Mouse (Mus musculus) cerebellum, adult 11 months (tissue): ENCODE measurements around the gene Pcp4.

Experiments used
- DNase-seq: peaks from one replicate; pipeline ENCODE4 v3.0.0; 2022

Pcp4 gene

DNA sequence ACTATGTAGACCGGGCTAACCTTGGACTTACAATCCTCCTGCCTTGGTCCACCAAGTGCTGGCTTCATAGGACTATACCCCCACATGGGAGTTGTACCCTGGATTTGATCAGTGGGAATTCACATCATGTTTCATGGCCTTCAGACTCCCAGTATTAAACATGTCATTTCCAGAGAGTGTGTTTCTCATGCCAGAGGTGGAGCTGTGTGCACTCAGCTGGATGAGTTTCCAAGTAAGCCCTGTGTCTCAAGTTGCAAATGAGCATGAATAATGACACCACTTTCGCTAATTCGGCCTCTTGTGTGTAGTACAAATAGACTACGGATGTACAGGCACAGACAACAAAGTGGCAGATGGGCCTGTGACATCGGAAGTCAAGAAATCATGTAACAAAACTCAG, 20.6 kb downstream of the Pcp4 start:
- DNase-seq = no peak

DNA sequence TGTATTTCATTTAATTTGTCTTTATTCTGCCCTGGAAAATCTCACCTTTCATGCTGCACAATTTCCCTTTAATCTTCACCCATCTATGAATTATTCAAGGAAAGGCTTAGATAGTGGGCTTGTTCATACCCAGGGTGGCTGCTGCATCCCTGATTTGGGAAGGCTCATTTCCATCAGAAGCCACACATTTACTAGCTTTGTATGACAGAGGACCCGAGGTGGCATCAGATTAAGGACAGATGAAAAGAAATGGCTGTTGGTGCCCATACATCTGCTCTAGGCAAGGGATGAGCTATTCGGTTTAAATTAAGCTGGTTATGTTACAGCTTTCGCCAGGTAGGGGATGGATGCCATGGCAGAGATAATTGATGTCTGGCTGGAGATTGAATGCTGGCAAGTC, 24.1 kb downstream of the Pcp4 start:
- no peak for DNase-seq

DNA sequence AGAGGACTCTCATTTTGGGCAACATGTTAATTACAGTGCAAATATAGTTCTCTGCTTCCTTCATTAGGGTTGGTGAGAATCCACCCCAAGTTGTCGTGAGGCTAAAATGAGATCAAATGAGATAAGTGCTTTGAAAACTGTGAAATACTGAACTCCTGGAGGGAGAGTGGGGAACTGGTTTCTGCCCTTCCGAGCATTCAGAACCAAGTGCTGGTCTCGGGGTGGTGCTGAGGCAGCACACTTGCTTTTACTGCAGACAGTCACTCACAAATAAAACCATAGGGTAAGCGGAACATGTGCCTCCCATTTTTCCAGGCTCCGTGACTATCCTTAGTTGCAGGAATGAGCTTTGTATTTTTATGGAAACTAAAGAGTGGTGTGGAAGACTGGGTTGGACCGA, 26.7 kb downstream of the Pcp4 start:
- DNase-seq = no peak

DNA sequence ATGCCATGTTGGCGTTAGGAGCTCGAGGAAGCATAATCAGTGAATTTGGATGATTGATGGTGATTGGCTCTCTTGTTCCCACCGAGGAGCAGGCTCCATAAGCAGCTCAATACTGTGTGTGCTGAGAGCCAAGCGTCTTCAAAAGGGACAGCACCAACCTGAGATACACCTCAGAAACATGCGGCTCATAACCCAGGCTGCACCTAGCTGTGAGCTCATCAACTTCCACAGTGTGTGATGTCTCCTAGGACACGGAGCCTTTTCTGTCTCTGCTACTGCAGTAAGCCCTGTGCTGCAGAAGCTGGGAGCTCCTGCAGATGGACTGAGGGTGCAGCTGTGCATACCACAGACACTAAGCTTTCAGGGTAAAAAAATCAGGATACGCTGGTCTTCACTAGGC, 31.5 kb downstream of the Pcp4 start:
- no peak for DNase-seq

DNA sequence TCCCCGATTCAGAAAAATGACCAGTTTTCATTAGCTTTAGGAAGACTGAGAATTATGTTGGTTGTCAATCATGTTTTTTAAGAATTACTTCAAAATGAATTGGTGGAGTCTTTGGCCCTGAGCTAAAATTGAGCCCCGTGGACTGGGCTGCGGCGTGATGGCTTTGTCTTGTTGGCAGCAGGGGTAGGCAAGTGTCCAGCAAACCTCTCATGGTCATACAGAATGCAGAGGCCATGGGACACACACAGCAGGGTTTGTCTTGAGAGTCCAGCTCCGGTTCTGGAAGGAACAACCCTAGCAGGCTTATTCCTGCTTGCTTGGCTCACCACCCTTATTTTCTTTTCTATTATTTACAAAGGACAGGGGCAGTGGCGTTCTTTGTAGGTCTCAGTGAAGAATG, 33.8 kb downstream of the Pcp4 start:
- no peak for DNase-seq

DNA sequence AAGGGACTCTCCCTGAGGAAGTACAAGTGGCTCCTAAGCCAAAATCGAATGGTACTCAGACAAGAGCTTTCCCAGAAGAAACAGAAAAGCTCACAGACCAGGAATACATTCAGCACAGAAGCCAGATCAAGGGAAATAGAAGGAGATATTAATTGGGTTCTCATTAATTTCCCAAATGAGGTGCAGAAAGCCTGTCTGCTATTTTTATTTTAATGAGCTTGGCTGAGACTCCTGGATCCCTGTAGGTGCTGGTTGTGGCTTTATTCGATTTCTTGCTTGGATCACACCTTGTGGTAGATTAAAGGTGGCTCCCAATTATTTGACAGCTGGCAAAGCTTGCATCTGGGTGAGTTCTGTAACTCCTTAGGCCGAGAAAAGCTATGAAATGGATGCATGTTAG, 35.2 kb downstream of the Pcp4 start:
- DNase-seq = no peak

DNA sequence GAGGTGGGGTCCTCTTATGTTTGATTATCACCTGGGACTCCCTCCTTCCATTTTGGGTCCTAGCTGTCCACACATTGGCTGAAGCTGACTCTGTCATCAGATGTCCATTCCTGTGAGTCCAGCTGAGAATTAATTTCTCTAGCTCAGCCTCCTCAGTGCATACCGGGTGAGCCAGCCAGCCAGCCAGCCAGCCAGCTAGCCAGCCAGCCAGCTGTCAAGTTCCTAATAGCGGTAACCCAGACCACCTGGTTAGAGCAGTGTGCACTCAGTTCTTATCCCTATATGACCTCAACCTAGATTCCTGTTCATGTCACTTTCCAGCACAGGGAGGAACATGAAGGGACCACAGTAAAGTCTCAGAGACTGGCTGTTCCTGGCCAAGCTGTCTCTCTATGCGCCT, 47.1 kb downstream of the Pcp4 start:
- no peak for DNase-seq

DNA sequence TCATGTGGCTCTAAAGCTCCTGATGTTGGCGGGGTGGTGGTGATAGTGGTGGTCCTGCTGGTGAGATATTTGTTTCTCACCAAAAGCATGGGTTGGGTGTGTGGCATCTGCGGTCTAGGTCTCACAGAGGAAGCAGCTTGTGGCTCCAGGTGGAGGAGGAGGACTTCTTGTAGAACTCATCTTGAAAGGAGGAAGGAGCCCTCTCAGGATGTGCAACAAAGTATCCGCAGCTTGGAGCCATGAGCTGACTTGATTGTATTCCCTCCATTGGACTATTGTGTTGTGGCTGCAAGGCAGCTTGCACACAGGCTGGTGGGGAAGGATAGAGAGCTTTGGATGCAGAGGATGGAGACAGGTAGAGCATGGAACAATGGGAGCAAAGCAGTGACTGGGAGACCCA, 60.1 kb downstream of the Pcp4 start:
- DNase-seq = no peak

DNA sequence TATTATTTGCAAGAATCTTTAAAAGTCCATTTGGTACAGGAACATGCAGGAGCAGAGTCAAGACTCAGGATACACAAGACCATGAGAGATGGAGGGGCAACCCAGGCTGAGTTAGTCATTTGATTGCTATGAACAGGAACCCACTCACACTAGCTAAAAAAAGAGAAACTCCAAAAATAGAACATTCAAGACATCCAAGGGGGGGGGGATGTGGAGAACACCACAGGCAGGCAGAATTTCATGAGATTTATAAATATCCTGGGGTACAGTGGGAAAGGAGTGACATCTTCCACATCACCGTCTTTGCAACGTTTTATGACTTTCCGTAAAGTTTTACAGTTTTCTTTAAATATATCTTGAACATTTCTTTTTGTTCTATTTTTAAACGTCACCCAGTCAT, 61.1 kb downstream of the Pcp4 start:
- DNase-seq = no peak

DNA sequence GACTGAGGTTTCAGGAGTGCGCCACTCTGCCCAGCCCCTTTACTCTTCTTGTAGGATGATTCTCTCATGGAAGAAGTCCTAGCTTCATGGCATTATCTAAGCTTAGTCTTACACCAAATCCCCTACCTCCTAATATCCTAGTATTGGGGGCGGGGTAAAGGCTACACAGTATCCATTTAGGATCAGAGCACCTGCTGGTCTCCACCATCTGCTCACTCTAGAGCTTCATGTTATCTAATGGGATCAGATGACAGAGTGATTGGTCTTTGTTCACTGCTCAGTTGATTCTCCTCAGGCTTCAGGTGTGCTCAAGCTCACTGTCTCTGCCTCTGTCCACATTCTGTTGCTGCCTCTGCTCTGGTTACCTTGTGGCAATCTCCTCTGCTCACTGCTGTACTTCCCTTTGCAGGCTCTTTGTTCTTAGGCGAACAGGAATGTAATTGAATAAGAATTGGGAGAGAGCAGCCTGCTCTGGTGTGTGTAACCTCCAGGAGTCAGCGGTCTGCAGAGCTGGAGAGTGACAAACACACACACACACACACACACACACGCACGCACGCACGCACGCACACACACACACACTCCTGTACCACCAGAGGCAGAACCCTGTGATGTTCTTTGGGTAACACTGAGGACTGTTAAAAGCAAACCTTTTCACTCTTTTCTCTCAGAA, 62.6 kb downstream of the Pcp4 start:
- no peak for DNase-seq

DNA sequence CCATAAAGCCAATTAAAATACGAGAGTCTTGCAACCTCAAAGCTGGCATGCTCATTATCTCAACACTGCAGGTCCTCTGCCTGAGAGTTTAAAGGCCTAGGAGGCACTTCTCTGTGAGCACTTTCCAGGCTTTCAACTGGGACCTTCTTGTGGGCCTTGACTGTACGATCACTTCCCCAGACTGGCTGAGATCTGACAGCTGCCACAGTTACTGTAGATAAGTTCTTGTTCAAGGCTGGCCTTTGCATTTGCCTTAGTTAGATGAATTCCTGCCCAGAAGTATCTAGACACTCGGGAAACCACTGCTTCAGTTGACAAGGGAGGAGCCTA, 63.1 kb downstream of the Pcp4 start:
- DNase-seq = no peak

DNA sequence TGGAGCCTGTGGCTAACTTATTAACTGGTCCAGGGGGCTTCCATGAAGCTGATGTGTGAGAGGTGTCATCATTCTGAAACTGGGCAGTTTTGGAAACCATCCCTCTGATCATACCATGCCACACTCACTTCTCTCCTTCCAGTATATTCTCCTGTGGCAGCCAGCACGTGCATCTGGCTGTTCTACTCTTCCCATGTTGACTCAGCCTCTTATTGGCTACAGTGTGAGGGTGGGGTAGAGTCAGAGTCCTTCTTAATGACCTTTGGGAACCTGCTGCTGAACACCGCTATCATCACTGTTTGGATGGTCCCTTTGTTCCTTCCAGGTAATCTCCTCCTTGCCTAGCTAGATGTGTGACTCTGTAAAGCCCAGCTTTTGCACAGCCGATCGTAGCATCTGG, 63.6 kb downstream of the Pcp4 start:
- DNase-seq = no peak

DNA sequence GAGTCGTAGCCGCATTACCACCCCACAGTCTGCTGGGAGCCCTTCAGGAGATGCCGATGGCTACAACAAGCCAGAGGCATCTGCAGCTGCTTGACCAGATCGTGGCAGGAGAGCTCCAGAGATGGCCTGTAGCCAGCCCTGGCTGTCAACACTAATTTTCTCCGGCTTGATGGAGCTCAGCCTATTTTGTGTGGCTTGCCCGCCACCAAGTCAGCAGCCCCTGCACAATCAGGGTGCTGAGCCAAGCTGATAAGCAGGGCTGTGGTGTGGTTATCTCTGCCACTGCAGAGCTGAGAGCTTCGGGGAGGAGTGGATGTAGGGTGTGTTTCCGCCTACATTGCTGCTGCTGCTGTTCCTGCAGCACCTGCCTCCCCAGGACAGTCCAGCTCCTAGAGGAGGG, 66.3 kb downstream of the Pcp4 start:
- DNase-seq = no peak

DNA sequence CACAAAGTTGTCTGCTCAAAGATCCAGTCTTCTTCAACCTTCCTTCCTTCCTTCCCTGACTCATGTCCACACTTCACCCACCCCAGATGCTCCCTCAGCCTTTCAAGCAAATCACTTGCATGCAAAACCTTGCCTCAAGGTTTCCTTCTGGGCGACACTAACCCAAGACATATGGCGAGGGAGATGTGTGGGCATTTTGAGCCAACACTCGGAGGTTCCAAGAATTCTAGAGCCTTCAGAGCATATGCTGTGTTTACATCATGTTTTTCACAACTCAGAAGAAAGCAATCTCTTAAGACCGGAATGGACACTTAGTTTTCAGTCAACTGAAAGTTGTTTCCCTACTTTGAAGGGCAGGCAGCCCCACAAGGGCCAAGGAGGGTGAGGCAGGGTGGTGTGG, 67.9 kb downstream of the Pcp4 start:
- DNase-seq = no peak

DNA sequence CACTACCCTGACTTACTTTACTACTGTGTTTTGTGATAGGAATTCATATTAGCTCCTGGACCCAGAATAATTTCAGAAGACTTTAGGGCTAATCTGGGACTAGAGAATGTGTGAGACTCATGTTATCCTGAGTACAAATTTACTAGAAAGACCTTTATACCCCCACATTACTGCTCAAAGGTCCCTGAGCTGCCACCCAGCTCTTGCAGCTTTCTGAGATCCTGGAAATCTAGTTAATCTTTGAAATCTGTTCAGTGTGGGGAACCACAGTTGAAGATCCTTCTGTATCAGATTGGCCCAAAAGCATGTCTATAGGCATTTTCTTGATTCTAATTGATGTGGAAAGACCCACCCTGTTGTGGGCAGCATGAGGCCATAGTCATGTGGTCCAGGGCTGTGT, 69.0 kb downstream of the Pcp4 start:
- DNase-seq = no peak

DNA sequence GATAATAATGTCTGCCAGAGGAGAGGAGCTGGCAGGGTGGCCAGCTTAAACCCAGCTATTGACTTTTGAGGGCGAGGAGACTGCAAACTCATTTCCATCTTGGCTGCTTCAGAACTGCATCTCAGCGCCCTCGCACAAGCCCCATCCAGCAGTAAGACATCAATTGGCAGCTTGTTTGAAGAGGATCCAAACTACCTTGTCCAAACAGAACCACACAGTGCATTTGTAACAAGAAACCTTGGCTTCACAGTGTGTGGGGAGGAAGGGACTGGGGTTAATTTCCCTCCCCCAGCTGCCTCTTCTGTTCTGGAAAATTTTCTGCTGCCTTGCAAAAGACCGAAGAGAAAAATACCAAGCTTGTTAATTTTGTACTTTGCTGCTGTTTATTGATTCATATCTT, 71.7 kb downstream of the Pcp4 start:
- no peak for DNase-seq

DNA sequence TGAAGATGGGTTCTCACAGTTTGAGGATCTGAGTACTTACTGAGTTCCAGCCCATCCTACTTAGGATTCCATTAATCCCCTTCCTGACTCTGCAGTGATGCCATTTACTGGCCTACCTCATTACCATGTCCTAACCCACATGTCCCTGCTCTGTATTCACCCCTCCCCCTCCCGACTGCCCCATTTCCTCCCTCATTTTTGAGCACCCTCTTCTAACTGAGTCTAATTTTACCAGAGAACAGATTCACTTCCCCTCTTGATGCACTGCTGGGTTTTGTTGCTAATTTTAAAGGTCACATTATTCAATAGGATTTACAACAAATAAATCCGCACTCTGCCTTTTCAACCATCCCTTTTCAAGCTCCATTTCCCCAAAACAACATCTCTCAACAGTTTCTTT, 73.7 kb downstream of the Pcp4 start:
- DNase-seq = no peak

DNA sequence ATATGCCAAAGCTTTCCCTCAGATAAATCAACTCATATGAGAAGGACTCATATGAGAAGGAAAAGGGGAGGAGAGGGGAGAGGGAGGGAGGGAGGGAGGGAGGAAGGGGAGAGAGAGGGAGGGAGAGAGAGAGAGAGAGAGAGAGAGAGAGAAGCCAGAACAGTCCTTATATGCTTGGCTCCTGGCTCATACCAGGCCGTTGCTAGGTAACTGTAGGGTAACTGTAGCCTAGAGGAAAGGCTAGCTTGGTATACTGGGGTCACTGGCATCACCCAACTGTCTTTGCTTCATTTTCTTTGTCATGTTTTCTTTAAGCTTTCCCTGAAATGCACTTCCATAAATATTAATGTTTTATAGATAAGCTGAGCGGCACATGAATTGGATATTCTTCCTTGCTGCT, 85.3 kb downstream of the Pcp4 start:
- DNase-seq = no peak

DNA sequence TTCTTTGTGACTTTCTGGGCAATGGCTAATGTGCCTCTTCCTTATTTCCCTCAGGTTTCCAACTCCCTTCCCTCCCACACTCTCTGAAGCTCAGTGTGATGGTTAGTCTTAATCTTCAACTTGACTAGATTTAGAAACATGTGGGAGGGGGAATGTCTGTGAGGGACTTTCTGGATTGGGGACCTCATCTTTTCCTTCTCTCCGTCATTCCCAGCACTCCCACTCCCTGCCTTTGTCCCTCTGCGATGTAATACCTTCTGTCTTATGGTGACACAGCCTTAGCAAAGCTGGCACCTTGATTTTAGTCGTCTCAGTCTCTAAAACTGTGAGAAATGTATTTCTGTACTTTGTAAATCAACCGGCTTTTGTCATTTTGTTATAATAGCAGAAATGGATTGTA, 88.0 kb downstream of the Pcp4 start:
- no peak for DNase-seq

DNA sequence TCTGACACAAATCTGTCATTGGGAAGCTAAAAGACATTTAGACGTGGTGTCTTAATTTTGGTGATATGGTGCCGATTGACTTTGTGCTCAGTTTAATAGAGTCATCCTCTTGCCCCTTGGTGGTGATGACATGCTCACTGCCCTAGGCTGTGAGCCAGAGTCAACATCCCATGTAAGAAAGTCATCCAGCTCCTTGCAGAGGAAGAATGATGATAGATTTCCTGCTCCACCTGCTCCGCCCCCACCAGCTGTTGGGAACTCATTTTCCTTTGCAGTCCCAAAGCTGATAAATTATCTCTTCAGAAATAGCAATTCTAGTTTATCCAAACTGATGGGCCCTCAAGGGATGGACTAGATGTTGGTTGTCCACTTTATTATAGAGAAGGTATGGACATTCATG, 89.2 kb downstream of the Pcp4 start:
- no peak for DNase-seq

DNA sequence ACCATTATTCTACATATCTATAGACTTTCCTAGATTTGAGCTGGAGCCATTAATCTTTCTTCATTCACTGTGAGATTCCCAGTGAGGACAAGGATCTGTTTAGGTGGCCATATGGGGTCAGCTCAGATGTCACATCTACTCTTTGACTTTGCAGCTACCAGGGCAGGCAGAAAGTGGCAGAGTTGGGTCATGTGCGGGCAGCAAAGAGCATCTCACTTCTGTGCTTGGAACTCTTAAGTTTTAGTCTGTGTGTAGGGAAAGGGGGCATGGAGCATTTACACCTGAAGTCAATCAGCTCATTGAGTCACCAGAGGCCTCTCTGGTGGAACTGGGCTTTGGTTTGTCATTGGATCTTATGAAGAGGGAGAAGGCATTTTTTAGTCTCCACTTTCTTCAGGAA, 90.9 kb downstream of the Pcp4 start:
- DNase-seq = no peak

DNA sequence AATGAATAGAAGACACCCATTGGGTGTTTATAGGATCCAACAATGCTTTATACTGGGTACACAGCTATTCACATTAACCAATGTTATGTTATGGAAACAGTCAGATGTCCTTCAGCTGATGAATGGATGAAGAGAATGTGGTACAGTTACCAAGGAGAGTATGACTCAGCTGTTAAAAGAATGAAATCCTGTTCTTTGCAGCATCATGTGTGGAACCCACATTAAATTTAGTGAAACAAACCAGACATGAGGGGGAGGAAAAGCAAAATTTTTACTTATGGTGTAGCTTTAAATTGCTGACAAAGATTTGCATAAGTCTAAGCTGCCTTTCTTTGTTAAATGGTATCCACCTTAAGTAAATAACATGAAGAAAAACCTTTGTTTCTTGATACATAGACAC, 92.4 kb downstream of the Pcp4 start:
- no peak for DNase-seq

DNA sequence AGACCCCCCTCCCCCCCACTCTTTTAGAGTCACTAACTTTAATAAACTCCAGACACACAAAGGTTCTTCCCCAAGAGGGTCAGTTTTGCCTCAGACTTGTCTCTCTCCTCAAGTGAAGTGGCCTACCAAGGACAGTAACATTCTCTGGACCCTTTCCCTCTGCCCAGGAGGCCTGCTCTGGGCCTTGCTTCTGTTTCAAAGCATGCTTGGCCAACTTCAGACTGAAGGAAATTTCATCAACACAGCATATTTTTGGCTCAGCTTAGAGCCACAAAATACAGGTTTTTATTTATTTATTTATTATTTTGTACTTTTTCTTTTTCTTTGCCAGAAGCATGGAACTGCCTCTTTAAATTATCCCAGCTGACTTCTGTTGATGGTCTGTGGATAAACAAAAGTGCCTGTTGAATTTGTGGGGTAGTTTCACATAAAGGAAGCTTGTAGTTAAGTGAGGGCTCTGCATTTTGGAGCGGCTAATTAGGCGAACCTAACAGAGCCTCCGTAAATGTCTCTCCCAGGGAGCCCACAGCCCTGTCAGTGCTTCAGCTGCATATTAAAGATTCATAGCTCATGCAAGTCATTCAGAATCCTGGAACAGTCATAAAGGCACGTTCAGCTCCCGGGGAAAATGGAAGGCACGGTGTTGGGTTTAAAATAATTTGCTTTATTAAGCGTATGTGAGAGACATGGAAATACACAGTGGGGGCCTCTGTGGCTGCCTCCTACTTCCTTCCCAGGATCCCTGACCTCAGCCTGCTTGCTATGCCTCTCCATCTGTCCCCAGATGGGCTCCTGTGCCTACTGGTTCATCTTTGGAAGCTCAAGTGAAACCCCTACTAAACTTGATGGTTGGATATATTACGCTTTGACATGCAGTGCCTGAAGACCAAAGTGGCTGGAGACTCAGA, 96.2 kb downstream of the Pcp4 start:
- DNase-seq = no peak

DNA sequence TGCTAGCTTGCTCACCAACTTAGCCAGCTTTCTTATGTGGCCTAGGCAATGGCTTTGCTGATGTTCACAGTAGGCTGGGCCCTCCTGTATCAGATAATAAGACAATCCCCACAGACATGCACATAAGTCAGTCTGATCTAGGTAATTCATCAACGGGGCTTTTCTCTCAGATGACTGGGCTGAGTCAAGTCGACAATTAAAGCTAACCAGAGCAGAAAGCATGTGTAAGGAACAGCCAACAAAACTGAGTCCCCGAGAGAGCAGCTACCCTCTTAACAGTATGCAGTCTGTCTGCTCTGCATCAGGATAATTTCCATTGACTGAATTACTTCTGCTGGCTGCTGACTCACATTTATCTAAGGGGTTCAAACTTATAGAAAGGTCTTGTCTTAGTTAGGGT, 100.0 kb downstream of the Pcp4 start:
- DNase-seq = no peak
